Mouse (Mus musculus) lung, postnatal 0 days (tissue): ENCODE data around the gene Defb45.

Source experiments
- CTCF ChIP-seq: IDR thresholded peaks from 2 replicates; pipeline ENCODE4 v1.5.1; 2016; ENCODE audit warnings: antibody characterized with exemption, mild to moderate bottlenecking
- EP300 ChIP-seq: IDR thresholded peaks from 2 replicates; pipeline ENCODE4 v1.6.1; 2016; ENCODE audit warnings: antibody characterized with exemption, mild to moderate bottlenecking, control low read depth

- TF ChIP-seq CTCF (no peak), EP300 (no peak)
These were observed 27.8 kb upstream of the Defb45 start, which contains the start of gene Rem1 for GRCm38 (mm10) chr2:152626774-152627591.
